Mouse (Mus musculus): ENCODE measurements around the gene Grhl3.
A peak's percentile ranks its signal among the peaks of the same experiment; 100 is the strongest.

Grhl3 gene

DNA sequence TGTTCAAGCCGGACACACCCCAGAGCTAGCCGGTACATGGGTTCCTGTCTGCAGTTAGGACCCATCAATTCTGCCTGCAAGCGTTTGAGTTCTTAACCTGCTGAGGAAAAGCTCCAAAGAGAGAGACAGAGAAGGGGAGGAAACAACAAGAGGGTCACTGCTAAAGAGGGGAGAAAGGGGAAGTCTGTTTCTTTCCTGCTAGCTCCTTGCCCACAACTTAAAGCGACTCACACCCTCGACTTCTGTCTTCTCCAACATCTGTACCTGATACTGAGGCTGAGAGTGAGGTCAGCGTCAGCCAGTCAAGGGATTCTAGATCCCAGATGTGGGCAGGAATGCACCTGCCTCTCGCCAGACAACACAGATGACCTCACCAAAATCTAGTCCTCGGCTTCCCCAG is 1.2 kb downstream of the Grhl3 start:
- no peak for DNase-seq

- DNase-seq, result no peak
Observed at GRCm38 (mm10) chr4:135571037-135571550, 2.3 kb downstream of the Grhl3 start.

GRCm38 (mm10) chr4:135570152-135571036 is 3.0 kb downstream of the Grhl3 start:
- DNase-seq, result peak; percentile 70

GRCm38 (mm10) chr4:135569201-135569600 is 4.2 kb downstream of the Grhl3 start:
- peak; percentile 43 for DNase-seq

DNA sequence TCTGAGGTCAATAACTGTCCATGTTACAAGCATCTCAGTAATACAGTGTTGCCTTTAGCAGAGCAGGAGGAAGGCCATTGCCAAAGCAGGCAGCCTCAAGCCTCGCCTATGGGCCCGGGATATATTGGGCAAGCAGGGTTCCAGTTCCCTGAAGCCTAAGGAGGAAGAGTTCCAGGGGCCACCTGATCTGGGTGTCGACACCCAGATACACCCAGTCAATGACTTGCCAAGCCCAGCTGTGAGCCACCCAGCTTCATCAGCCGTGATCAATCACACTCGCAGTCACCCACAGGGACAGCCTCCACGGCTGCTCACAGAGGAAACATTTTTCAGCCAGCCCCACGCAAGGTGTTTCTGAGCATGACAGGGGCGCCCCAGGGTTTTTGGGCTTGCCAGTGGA is 5.9 kb downstream of the Grhl3 start:
- peak; percentile 26 for DNase-seq

DNA sequence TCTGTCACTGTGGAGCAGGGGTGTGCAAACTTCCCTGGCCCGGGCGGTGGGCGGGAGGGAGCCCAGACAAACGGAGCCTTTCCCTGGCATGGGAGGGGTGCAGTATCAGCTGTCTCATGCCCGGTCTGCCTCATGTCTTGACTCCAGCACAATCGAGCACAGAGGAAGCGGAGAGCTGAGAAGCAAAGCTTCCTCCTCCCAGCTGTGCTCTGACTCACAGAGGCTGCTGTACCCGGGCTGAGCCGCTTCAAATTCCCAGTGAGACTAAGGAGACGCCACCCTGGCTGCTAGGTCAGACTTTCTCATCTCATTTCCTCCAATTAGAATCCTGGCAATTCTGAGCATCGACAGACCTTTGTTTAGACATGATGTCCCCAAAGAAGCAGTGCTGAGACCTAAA is 6.4 kb downstream of the Grhl3 start:
- DNase-seq, result peak; percentile 26

- no peak for DNase-seq
Observed at GRCm38 (mm10) chr4:135565400-135565799, 8.0 kb downstream of the Grhl3 start.

- DNase-seq, result no peak
Observed at GRCm38 (mm10) chr4:135563794-135564193, 9.6 kb downstream of the Grhl3 start.

DNA sequence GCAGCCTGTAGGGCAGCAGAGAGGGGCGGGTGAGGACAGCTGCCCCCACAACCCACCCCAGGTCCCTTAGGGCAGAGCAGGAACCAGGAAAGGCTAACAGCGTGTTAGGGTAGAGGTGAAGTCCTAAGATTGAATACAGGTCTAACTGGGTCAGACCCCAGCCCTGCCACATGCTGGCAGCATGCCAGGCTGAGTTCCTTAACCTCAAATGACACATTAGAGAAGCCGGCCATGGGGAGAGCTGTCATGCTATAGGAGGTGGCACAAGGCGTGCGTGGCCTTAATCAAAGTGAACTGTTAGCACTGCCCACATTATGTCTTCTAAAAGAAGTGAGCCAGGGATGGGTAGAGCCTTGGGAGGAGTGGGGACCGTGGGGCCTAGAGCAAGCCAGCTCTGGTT is 24.1 kb downstream of the Grhl3 start:
- no peak for DNase-seq

- no peak for DNase-seq
Observed at GRCm38 (mm10) chr4:135548521-135549077, 24.8 kb downstream of the Grhl3 start.

DNA sequence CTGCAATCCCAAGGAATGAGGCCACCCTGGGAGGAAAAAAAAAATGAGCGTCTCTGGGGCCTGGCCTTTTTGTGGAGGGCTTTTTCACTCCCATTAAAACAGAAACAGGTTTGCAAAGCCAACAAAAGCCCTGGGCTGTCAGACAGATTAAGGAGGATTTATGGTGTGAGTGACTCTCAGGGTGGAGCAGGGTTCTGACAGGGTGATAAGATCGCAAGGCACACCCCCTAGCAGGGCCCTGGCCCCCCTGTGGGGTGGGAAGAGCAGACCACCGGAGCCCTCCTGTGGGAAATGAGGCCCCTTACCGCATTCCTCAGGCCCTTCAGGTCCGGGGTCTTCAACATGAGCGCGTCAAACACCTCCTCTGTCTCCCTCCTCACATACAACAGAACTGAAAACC is 25.3 kb downstream of the Grhl3 start:
- no peak for DNase-seq

DNA sequence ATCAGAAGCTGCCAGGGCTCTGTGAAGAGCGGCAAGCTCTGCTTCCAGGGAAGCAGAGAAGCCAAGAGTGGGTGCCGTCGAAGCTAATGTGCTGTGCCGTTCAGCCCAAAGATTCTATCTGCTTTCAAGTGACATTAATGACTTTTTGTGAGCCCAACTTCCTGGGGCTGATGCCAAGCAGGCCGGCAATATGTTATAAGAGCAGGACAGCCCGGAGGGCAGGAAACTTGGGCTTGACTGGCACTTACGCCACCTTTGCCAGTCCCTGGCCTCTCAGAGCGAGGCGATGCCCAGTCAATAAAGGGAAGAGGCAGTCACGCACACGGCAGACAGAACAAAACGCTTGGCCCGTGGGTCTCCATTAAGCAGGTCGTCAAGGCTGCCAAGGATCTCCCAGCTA is 25.9 kb downstream of the Grhl3 start:
- no peak for DNase-seq

GRCm38 (mm10) chr4:135546793-135547192 is 26.6 kb downstream of the Grhl3 start:
- no peak for DNase-seq

DNA sequence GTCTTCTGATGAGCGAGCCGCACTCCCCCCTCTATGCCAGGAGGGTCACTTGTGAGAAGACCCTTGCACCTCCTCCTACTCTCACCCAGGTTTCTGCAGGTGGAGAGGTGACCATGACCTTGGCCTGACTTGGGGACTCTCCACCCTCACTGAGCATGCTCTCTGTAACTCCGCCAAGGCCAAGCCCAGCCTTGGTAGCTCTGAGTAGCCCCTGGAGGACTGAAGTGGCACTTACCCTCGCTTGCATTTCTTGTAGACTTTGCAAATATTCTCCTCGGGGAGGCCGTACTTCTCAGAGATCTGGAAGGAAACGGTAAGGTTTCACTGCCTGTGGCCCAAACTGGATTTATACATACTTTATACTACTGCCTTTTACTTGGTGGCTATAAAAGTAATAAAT is 27.4 kb downstream of the Grhl3 start:
- DNase-seq, result no peak

DNA sequence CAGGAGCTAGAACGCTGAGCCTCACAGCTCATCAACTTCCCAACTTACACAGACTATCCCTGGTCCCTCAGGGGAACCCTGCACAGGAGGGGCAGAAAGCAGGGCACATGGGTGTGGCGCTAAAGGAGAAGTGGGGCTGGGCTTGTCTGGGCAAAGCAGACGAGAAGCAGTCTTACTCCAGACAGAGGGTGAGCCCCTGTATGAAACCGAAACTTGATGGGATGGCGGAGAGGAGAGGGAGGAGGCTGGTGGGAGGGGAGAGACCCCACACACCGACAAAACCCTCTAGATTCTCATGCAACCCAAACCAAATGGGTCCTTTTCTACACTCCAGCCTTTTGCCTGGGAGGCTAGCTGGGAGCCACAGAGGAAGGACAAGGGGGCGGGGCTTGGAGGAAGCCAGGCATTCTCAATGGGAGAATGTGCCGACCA is 28.3 kb downstream of the Grhl3 start:
- DNase-seq, result peak; percentile 21

GRCm38 (mm10) chr4:135544284-135544683 is 29.1 kb downstream of the Grhl3 start:
- no peak for DNase-seq

DNA sequence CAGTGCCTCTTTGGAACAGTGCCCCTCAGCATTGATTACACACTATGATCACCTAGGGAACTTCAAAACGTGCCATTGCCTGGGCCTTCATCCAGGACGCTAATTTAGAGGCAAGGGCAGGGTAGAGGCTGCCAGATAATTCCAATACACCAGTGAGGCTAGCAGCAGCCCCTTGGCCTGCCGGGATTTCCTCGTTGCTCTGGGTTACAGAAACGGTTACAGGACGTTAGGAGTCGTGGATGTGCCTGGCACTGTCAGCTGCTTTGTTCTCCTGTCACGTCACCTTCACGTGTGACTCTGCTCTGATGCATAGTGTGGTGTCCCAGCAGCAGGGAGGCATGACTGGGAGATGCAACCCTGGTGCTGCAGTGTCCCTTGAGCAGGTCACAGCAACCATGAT is 33.4 kb downstream of the Grhl3 start:
- no peak for DNase-seq

- no peak for DNase-seq
Observed at GRCm38 (mm10) chr4:135539056-135539455, 34.4 kb downstream of the Grhl3 start.

DNA sequence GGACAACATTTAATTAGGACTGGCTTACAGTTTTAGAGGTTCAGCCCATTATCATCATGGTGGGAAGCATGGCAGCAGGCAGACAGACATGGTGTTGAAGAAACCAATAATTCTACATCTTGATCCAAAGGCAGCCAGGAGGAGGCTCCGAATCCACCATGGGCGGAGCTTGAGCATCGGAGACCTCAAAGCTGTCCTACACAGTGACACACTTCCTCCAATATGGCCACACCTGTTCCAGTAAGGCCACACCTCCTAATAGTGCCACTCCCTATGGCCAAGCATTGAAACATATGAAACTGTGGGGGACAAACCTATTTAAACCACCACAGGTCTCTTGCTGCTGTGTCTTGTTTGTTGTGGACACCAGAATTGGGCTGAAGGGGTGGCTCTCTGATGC is 38.4 kb downstream of the Grhl3 start:
- no peak for DNase-seq

DNA sequence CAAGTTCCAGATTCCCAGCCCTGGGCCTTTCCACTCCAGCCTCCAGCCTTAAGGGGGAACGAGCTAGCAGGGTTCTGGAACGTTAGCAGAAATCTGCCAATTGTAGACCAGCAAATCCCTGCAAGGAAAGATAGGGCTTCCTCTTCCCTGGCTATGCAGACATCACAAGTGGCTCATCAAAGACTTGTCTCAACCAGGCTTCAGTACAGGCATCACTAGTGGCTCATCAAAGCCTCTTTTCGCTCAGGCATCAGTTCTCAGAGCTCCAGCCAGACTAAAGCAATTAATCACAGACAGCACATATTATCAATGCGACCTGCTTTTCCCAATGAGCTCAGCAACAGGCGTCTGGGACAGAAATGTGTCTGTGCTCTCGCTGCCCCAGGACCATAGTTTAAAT is 40.4 kb downstream of the Grhl3 start:
- no peak for DNase-seq

DNA sequence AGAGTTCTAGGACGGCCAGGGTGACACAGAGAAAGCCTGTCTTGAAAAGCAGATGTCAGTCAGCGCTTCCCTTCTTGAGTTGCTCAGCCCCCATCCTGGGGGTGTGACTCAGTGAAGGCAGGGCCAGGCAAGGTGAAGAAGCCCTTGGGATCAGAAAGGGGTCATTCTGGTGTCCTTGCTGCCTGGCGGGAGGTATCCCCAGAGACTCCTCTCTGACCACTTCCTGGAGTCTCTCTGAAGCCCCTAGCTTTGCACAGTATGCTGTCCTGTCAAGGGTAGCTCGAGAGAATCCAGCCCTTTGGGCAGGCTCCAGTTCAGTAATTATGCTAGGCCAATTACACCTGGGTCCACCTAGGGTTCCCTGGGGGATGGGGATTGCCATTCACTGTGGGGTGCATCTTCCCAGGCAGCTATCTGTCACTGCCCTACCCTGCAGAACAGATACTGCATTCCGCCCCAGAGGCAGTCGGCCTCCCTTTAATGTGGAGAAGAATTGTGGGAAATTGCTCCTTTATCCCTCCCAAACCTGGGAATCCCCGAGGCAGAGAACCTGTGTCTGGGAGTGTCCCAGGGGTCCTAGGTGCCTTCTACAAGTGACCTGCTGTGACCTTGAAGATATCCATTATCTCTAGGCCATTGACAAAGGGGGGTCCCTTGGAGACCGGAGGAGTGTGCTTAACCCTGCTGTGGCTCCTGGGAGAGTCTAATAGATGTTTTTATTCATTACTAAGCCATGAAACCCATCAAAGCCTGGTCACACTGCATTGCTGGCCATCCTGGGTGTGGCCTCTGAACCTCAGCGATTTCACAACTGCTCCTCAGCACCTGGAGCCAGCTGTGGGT is 41.4 kb downstream of the Grhl3 start:
- no peak for DNase-seq

GRCm38 (mm10) chr4:135531236-135531635 is 42.2 kb downstream of the Grhl3 start:
- DNase-seq, result no peak

GRCm38 (mm10) chr4:135530270-135530669 is 43.2 kb downstream of the Grhl3 start:
- DNase-seq, result no peak

Measured in thymus, postnatal 4 days (tissue).